Mouse (Mus musculus) liver, embryonic 12.5 days (tissue): ENCODE results near the gene Cdc42ep5. TPM values are rescaled to one million over a fixed set of nuclear protein-coding genes. Genes with fewer than 3 reads are reported as not detected.

ENCODE experiments used
- ATAC-seq: fragments of 200-750 bp; cut with Nextera tagmentation; 2 replicates; pipeline ENCODE4 v1.8.0; 2017; ENCODE audit warnings: moderate number of reproducible peaks, mild to moderate bottlenecking, moderate library complexity
- H3K27ac ChIP-seq: fragments of 300-500 bp; sonication (generic); 2 replicates; pipeline ENCODE4 v1.5.1; 2016; ENCODE audit warnings: mild to moderate bottlenecking
- H3K27me3 ChIP-seq: fragments of 300-500 bp; sonication (generic); replicated peaks from 2 replicates; pipeline ENCODE4 v1.6.1; 2016; ENCODE audit warnings: mild to moderate bottlenecking, moderate library complexity
- H3K36me3 ChIP-seq: fragments of 300-500 bp; sonication (generic); 2 replicates; pipeline ENCODE4 v1.6.1; 2016; ENCODE audit warnings: mild to moderate bottlenecking, moderate library complexity
- H3K4me1 ChIP-seq: fragments of 300-500 bp; sonication (generic); 2 replicates; pipeline ENCODE4 v1.6.1; 2016
- H3K4me2 ChIP-seq: fragments of 300-500 bp; sonication (generic); 2 replicates; pipeline ENCODE4 v1.6.1; 2016; ENCODE audit warnings: mild to moderate bottlenecking, moderate library complexity
- H3K4me3 ChIP-seq: fragments of 300-500 bp; sonication (generic); 2 replicates; pipeline ENCODE4 v1.5.1; 2016; ENCODE audit warnings: mild to moderate bottlenecking, moderate library complexity
- H3K9ac ChIP-seq: fragments of 300-500 bp; sonication (generic); 2 replicates; pipeline ENCODE4 v1.6.1; 2016; ENCODE audit warnings: mild to moderate bottlenecking, moderate library complexity
- H3K9me3 ChIP-seq: fragments of 300-500 bp; sonication (generic); replicated peaks from 2 replicates; pipeline ENCODE4 v1.6.1; 2016; ENCODE audit warnings: mild to moderate bottlenecking, moderate library complexity
- WGBS: fragments of 180-500 bp; shearing (Covaris S2); methylation state at CpG from one replicate; pipeline ENCODE4 v1.1.7; 2016; ENCODE audit not compliant: insufficient replicate concordance; 5-methylcytosine and 5-hydroxymethylcytosine counted together
- polyA plus RNA-seq: library from polyadenylated mRNA; unstranded; fragments of >200 nt; fragmentation: Nextera tagmentation; extraction: Ambion mirVana; gene quantifications from 2 replicates; pipeline ENCODE4 v1.2.1, GENCODE M21; 2016

Gene Cdc42ep5
- polyA plus RNA-seq, 1 experiment from 2014 or later = 10.5 TPM

GRCm38 (mm10) chr7:4144046-4144445 lies 20.6 kb downstream of the Cdc42ep5 start:
- peaks cover 94% of the 10 kb centered on the region for H3K36me3 ChIP-seq
- no peak overlapping the region for H3K4me2 ChIP-seq
- H3K4me1 ChIP-seq = peaks cover 31% of the 10 kb centered on the region
- H3K4me3 ChIP-seq = no peak overlapping the region
- no peak overlapping the region for H3K9ac ChIP-seq
- ATAC-seq = no peak
- no peaks in the 10 kb centered on the region for H3K27me3 ChIP-seq
- no peaks in the 10 kb centered on the region for H3K9me3 ChIP-seq
- WGBS = 95% methylated on average over 13 of the region's 13 CpGs
- no peak overlapping the region for H3K27ac ChIP-seq

GRCm38 (mm10) chr7:4143506-4143905 lies 21.2 kb downstream of the Cdc42ep5 start:
- Histone ChIP-seq H3K4me3 (no peak overlapping the region), H3K4me2 (no peak overlapping the region), H3K27me3 (no peaks in the 10 kb centered on the region), H3K27ac (no peak overlapping the region), H3K9me3 (no peaks in the 10 kb centered on the region), H3K4me1 (peaks cover 30% of the 10 kb centered on the region), H3K36me3 (peaks cover 99% of the 10 kb centered on the region), H3K9ac (no peak overlapping the region)
- whole genome bisulfite sequencing = 94% methylated on average over 19 of the region's 19 CpGs
- no peak for ATAC-seq

- no peak overlapping the region for H3K4me2 ChIP-seq
- H3K9ac ChIP-seq = no peak overlapping the region
- no peaks in the 10 kb centered on the region for H3K9me3 ChIP-seq
- ATAC-seq = no peak
- H3K4me1 ChIP-seq = peaks cover 30% of the 10 kb centered on the region
- H3K27ac ChIP-seq = no peak overlapping the region
- 91% methylated on average over 10 of the region's 10 CpGs for WGBS
- no peaks in the 10 kb centered on the region for H3K27me3 ChIP-seq
- H3K36me3 ChIP-seq = peaks cover 100% of the 10 kb centered on the region
- no peak overlapping the region for H3K4me3 ChIP-seq
These were observed 21.7 kb downstream of the Cdc42ep5 start for GRCm38 (mm10) chr7:4142796-4143445.

- no peak for ATAC-seq
- Histone ChIP-seq H3K9ac (no peak overlapping the region), H3K4me1 (peaks cover 24% of the 10 kb centered on the region), H3K9me3 (no peaks in the 10 kb centered on the region), H3K36me3 (peaks cover 90% of the 10 kb centered on the region), H3K27me3 (no peaks in the 10 kb centered on the region), H3K27ac (no peak overlapping the region), H3K4me2 (no peak overlapping the region), H3K4me3 (no peak overlapping the region)
- 87% methylated on average over 6 of the region's 6 CpGs for WGBS
These were observed 22.9 kb downstream of the Cdc42ep5 start for GRCm38 (mm10) chr7:4141648-4142325.

- Histone ChIP-seq H3K4me1 (peaks cover 27% of the 10 kb centered on the region), H3K27ac (no peak overlapping the region), H3K36me3 (peaks cover 66% of the 10 kb centered on the region), H3K9ac (no peak overlapping the region), H3K27me3 (no peaks in the 10 kb centered on the region), H3K9me3 (no peaks in the 10 kb centered on the region), H3K4me2 (no peak overlapping the region), H3K4me3 (no peak overlapping the region)
- WGBS = 92% methylated on average over 5 of the region's 5 CpGs
- no peak for ATAC-seq
These were observed 25.3 kb downstream of the Cdc42ep5 start for GRCm38 (mm10) chr7:4139391-4139790.

GRCm38 (mm10) chr7:4138671-4139070 lies 26.0 kb downstream of the Cdc42ep5 start:
- Histone ChIP-seq H3K4me3 (peak overlapping the region; percentile 89; the same call in 1 of the 2 replicates), H3K9me3 (no peaks in the 10 kb centered on the region), H3K9ac (peak overlapping the region; percentile 88; the same call in 1 of the 2 replicates), H3K36me3 (peaks cover 59% of the 10 kb centered on the region), H3K4me1 (peaks cover 30% of the 10 kb centered on the region), H3K27me3 (no peaks in the 10 kb centered on the region), H3K27ac (no peak overlapping the region), H3K4me2 (peak overlapping the region; percentile 89; the same call in 1 of the 2 replicates)
- 92% methylated on average over 7 of the region's 7 CpGs for WGBS
- ATAC-seq = no peak

- 87% methylated on average over 2 of the region's 2 CpGs for WGBS
- Histone ChIP-seq H3K9me3 (no peaks in the 10 kb centered on the region), H3K36me3 (peaks cover 54% of the 10 kb centered on the region)
These were observed 26.5 kb downstream of the Cdc42ep5 start for GRCm38 (mm10) chr7:4138181-4138580.

GRCm38 (mm10) chr7:4137746-4138145 lies 26.9 kb downstream of the Cdc42ep5 start:
- 44% methylated on average over 3 of the region's 3 CpGs for WGBS
- peaks cover 30% of the 10 kb centered on the region for H3K4me1 ChIP-seq
- peaks cover 50% of the 10 kb centered on the region for H3K36me3 ChIP-seq
- no peaks in the 10 kb centered on the region for H3K27me3 ChIP-seq
- peak overlapping the region; percentile 88 for H3K9ac ChIP-seq
- no peak for ATAC-seq
- no peaks in the 10 kb centered on the region for H3K9me3 ChIP-seq
- peak overlapping the region; percentile 89 for H3K4me2 ChIP-seq
- peak overlapping the region; percentile 89 for H3K4me3 ChIP-seq
- H3K27ac ChIP-seq = peak overlapping the region; percentile 92

More at GRCm38 (mm10) chr7:4138181-4138580, 26.5 kb downstream of the Cdc42ep5 start:
- Histone ChIP-seq H3K4me3 (peak overlapping the region; percentile 89), H3K27me3 (no peaks in the 10 kb centered on the region), H3K4me2 (peak overlapping the region; percentile 89), H3K4me1 (peaks cover 30% of the 10 kb centered on the region), H3K9ac (peak overlapping the region; percentile 88), H3K27ac (no peak overlapping the region)
- no peak for ATAC-seq

GRCm38 (mm10) chr7:4136771-4137531 lies 27.7 kb downstream of the Cdc42ep5 start, which contains the start of gene Leng8:
Gene Leng8 (plus strand): TSS chr7:4137039.
- peak within 1 kb of the TSS; percentile 89 for H3K4me2 ChIP-seq
- H3K27ac ChIP-seq = peak within 1 kb of the TSS; percentile 92
- H3K9me3 ChIP-seq = no peaks in the 10 kb centered on the region
- no peaks in the 10 kb centered on the region for H3K27me3 ChIP-seq
- H3K4me3 ChIP-seq = peak within 1 kb of the TSS; percentile 89
- peaks cover 42% of the 10 kb centered on the region for H3K36me3 ChIP-seq
- peaks cover 30% of the 10 kb centered on the region for H3K4me1 ChIP-seq
- peak; percentile 98 for ATAC-seq
- WGBS = under 1% methylated on average over 69 of the region's 78 CpGs
- peak within 1 kb of the TSS; percentile 88 for H3K9ac ChIP-seq

- peaks cover 36% of the 10 kb centered on the region for H3K36me3 ChIP-seq
- peak overlapping the region; percentile 92 for H3K27ac ChIP-seq
- ATAC-seq = peak; percentile 20
- WGBS = 0% methylated on average over 16 of the region's 16 CpGs
- peak overlapping the region; percentile 89 for H3K4me3 ChIP-seq
- H3K27me3 ChIP-seq = no peaks in the 10 kb centered on the region
- peak overlapping the region; percentile 88 for H3K9ac ChIP-seq
- H3K9me3 ChIP-seq = no peaks in the 10 kb centered on the region
- H3K4me1 ChIP-seq = peaks cover 32% of the 10 kb centered on the region
- peak overlapping the region; percentile 89 for H3K4me2 ChIP-seq
These were observed 28.3 kb downstream of the Cdc42ep5 start for GRCm38 (mm10) chr7:4136404-4136770.

GRCm38 (mm10) chr7:4134911-4135310 lies 29.7 kb downstream of the Cdc42ep5 start:
- Histone ChIP-seq H3K9ac (no peak overlapping the region), H3K36me3 (peaks cover 21% of the 10 kb centered on the region), H3K9me3 (no peaks in the 10 kb centered on the region), H3K4me1 (peaks cover 40% of the 10 kb centered on the region), H3K4me3 (no peak overlapping the region), H3K27ac (no peak overlapping the region; the same call in 1 of the 2 replicates), H3K4me2 (peak overlapping the region; percentile 89; the same call in 1 of the 2 replicates), H3K27me3 (no peaks in the 10 kb centered on the region)
- ATAC-seq = no peak
- 77% methylated on average over 5 of the region's 5 CpGs for WGBS

- Histone ChIP-seq H3K4me1 (peaks cover 32% of the 10 kb centered on the region), H3K9me3 (no peaks in the 10 kb centered on the region), H3K27me3 (no peaks in the 10 kb centered on the region), H3K9ac (no peak overlapping the region), H3K27ac (no peak overlapping the region), H3K36me3 (peaks cover 2% of the 10 kb centered on the region), H3K4me3 (no peak overlapping the region), H3K4me2 (no peak overlapping the region)
- ATAC-seq = no peak
- 85% methylated on average over 7 of the region's 7 CpGs for WGBS
These were observed 31.7 kb downstream of the Cdc42ep5 start for GRCm38 (mm10) chr7:4132998-4133397.
